Mouse (Mus musculus) embryonic facial prominence, embryonic 10.5 days (tissue): ENCODE results near the gene Dhdh. TPM values are rescaled to one million over a fixed set of nuclear protein-coding genes. Genes with fewer than 3 reads are reported as not detected.
A peak's percentile ranks its signal among the peaks of the same experiment; 100 is the strongest.
"Not testable (repeated sequence)": the region's sequence is repeated elsewhere in the genome, so short reads cannot be mapped to it uniquely, and the experiment has no call there.

Source experiments
- DNase-seq: peaks from one replicate; pipeline ENCODE4 v3.0.0-alpha.2; 2017; ENCODE audit warnings: low spot score
- H3K27ac ChIP-seq: fragments of 300-500 bp; sonication (generic); replicated peaks from 2 replicates; pipeline ENCODE4 v1.5.1; 2016; ENCODE audit warnings: mild to moderate bottlenecking
- H3K27me3 ChIP-seq: fragments of 300-500 bp; sonication (generic); replicated peaks from 2 replicates; pipeline ENCODE4 v1.6.1; 2016; ENCODE audit warnings: low read depth, mild to moderate bottlenecking; ENCODE audit not compliant: poor library complexity, severe bottlenecking
- H3K36me3 ChIP-seq: fragments of 300-500 bp; sonication (generic); replicated peaks from 2 replicates; pipeline ENCODE4 v1.6.1; 2016; ENCODE audit warnings: mild to moderate bottlenecking, moderate library complexity
- H3K4me1 ChIP-seq: fragments of 300-500 bp; sonication (generic); 2 replicates; pipeline ENCODE4 v1.6.1; 2016
- H3K4me3 ChIP-seq: fragments of 300-500 bp; sonication (generic); 2 replicates; pipeline ENCODE4 v1.5.1; 2016; ENCODE audit warnings: mild to moderate bottlenecking, moderate library complexity
- H3K9me3 ChIP-seq: fragments of 300-500 bp; sonication (generic); 2 replicates; pipeline ENCODE4 v1.6.1; 2016; ENCODE audit warnings: mild to moderate bottlenecking
- WGBS: fragments of 180-500 bp; shearing (Covaris S2); methylation state at CpG from one replicate; pipeline ENCODE4 v1.1.7; 2016; 5-methylcytosine and 5-hydroxymethylcytosine counted together
- polyA plus RNA-seq: library from polyadenylated mRNA; unstranded; fragments of >200 nt; fragmentation: Nextera tagmentation; extraction: Ambion mirVana; gene quantifications from 2 replicates; pipeline ENCODE4 v1.2.1, GENCODE M21; 2016

Gene Dhdh
- polyA plus RNA-seq, 1 experiment from 2014 or later, result 5.7 TPM

- H3K36me3 ChIP-seq, result peaks cover 22% of the 10 kb centered on the region
- WGBS, result 56% methylated on average over 16 of the region's 16 CpGs
- no peaks in the 10 kb centered on the region for H3K27me3 ChIP-seq
- peak overlapping the region; percentile 67 for H3K4me3 ChIP-seq
- no peak for DNase-seq
- peaks cover 33% of the 10 kb centered on the region for H3K4me1 ChIP-seq
- peak overlapping the region; percentile 92 for H3K27ac ChIP-seq
- H3K9me3 ChIP-seq, result no peaks in the 10 kb centered on the region
Measured at GRCm38 (mm10) chr7:45522194-45522752, 33.7 kb upstream of the Dhdh start.

DNA sequence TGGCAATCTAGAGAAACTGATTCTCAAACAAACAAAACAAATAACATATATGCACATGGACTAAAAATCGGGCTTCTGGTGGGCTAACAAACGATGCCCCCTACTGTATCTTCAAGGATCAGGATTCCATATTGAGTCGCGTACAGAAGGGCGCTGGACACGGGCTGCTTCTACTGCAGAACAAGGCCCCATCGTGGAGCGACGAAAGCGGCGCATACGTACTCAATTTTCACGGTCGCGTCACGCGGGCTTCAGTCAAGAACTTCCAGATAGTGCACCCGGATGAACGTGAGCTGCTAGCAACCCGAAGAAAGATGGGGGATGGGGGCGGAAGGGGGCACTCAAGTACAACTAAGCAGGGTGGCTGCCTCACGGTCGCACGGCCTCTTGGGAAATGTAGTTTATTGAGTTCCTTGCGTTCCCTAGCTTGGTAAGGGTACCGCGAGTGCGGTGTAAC is 33.2 kb upstream of the Dhdh start:
- H3K4me3 ChIP-seq, result peak overlapping the region; percentile 67
- no peaks in the 10 kb centered on the region for H3K27me3 ChIP-seq
- DNase-seq, result peak; percentile 90
- WGBS, result under 1% methylated on average over 28 of the region's 28 CpGs
- H3K36me3 ChIP-seq, result peaks cover 22% of the 10 kb centered on the region
- peaks cover 33% of the 10 kb centered on the region for H3K4me1 ChIP-seq
- peak overlapping the region; percentile 92 for H3K27ac ChIP-seq
- H3K9me3 ChIP-seq, result no peaks in the 10 kb centered on the region

DNA sequence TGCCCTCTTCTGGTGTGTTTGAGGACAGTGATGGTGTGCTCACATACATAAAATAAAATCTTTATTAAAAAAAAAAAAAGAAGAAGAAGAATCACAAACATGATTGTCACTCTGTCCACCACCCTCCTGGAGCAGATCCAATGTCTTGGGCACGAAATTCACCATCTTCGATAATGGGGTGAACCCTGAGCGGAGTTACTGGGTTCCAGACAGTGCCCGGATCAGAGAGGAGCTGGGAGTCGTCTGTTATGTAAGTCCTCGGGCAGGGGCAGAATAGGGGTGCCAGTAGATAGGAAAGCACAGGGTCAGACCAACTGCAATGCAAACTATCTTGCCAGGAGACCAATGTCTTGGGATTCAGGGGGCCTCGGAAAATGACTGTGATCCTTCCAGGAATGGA is 32.0 kb upstream of the Dhdh start:
- WGBS, result 93% methylated on average over 7 of the region's 7 CpGs
- H3K27me3 ChIP-seq, result no peaks in the 10 kb centered on the region
- peaks cover 40% of the 10 kb centered on the region for H3K4me1 ChIP-seq
- no peaks in the 10 kb centered on the region for H3K9me3 ChIP-seq
- peaks cover 22% of the 10 kb centered on the region for H3K36me3 ChIP-seq
- DNase-seq, result no peak
- H3K27ac ChIP-seq, result no peak overlapping the region
- H3K4me3 ChIP-seq, result no peak overlapping the region

DNA sequence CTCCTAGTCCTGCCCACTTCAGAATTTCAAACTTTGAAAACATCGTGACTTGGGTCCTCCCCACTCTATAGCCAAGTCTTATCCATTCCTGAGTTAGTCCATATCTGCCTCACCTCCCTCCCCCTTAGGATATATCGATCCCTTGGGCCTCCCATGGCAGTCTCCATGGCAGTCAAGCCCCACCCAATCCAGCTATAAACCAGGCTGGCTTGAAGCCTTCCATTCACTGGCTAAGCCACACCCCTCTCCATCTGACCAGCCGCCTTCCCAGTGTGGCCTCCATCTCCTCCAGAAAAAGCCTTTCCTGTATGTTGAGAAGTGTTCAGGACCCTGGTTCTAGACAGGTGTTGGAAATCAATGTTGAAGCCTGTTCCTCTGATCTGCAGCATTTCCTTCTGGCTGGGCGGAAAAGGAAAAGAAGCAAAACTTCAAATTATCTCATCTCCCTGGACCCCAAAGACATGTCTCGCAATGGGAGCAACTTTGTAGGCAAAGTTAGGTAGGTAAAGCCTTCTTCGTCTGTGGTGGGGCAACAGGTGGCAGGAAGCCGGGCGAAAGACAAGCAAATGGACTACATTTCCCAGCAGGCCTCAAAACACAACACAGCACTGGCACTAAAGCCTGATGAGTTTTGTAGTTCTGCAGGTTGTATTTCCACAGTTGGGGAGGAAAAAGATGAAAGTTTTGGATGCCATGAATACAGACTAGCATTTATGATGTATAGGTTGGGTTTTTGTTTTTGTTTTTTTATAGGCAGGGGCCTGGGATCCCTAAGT is 30.9 kb upstream of the Dhdh start:
- no peak overlapping the region for H3K4me3 ChIP-seq
- H3K36me3 ChIP-seq, result peaks cover 19% of the 10 kb centered on the region
- 80% methylated on average over 8 of the region's 8 CpGs for WGBS
- H3K27me3 ChIP-seq, result no peaks in the 10 kb centered on the region
- no peak overlapping the region for H3K27ac ChIP-seq
- H3K9me3 ChIP-seq, result no peaks in the 10 kb centered on the region
- DNase-seq, result no peak
- peaks cover 40% of the 10 kb centered on the region for H3K4me1 ChIP-seq

DNA sequence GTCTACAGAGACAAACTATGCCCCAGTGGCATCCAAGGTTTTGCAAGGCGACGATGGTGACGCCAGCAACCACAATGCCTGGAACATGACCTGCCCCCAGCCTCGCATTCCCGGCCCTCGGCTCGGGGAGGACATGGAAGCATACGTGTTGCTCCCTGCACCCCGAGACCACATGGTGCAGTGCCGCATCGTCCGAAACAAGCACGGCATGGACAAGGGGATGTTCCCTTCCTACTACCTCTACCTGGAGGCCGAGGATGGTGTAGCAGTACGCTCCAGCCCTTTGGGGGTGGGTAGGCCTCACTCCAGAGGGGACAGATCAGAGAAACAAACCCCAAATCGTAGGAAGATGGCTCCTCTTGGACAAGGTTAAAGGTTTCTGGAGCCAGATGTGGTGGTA is 30.0 kb upstream of the Dhdh start:
- 92% methylated on average over 16 of the region's 16 CpGs for WGBS

DNA sequence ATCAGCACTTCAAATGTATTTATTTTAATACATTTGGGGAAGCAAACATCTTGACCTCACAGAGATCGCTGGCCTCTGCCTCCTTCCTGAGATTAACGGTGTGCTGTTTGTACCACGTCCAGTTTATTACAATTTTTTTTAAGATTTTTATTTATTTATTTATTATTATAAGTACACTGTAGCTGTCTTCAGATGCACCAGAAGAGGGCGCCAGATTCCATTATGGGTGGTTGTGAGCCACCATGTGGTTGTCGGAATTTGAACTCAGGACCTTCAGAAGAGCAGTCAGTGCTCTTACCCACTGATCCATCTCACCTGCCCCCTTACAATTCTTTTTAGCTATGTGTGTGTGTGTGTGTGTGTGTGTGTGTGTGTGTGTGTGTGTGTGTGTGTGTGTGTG is 28.2 kb upstream of the Dhdh start:
- WGBS, result 70% methylated on average over 5 of the region's 5 CpGs
- not testable (repeated sequence) for H3K4me3 ChIP-seq, H3K27me3 ChIP-seq, DNase-seq, H3K27ac ChIP-seq, H3K36me3 ChIP-seq, H3K9me3 ChIP-seq
- peaks cover 24% of the 10 kb centered on the region for H3K4me1 ChIP-seq

More for the DNA sequence above, 30.0 kb upstream of the Dhdh start:
- H3K27ac ChIP-seq, result no peak overlapping the region
- H3K36me3 ChIP-seq, result peaks cover 11% of the 10 kb centered on the region
- DNase-seq, result no peak
- H3K4me3 ChIP-seq, result no peak overlapping the region
- H3K9me3 ChIP-seq, result no peaks in the 10 kb centered on the region
- H3K4me1 ChIP-seq, result peaks cover 38% of the 10 kb centered on the region
- H3K27me3 ChIP-seq, result no peaks in the 10 kb centered on the region

GRCm38 (mm10) chr7:45515436-45515835 is 26.8 kb upstream of the Dhdh start:
- peaks cover 23% of the 10 kb centered on the region for H3K4me1 ChIP-seq
- H3K4me3 ChIP-seq, result peak overlapping the region; percentile 31
- H3K36me3 ChIP-seq, result no peaks in the 10 kb centered on the region
- H3K27ac ChIP-seq, result peak overlapping the region; percentile 66
- DNase-seq, result peak; percentile 66
- no peaks in the 10 kb centered on the region for H3K27me3 ChIP-seq
- no peaks in the 10 kb centered on the region for H3K9me3 ChIP-seq
- WGBS, result 23% methylated on average over 16 of the region's 16 CpGs

GRCm38 (mm10) chr7:45514411-45514810 is 25.8 kb upstream of the Dhdh start:
- no peaks in the 10 kb centered on the region for H3K27me3 ChIP-seq
- peaks cover 29% of the 10 kb centered on the region for H3K4me1 ChIP-seq
- H3K36me3 ChIP-seq, result no peaks in the 10 kb centered on the region
- 81% methylated on average over 7 of the region's 7 CpGs for WGBS
- H3K9me3 ChIP-seq, result no peaks in the 10 kb centered on the region
- no peak for DNase-seq
- H3K27ac ChIP-seq, result no peak overlapping the region; the same call in 1 of the 2 replicates
- no peak overlapping the region for H3K4me3 ChIP-seq

DNA sequence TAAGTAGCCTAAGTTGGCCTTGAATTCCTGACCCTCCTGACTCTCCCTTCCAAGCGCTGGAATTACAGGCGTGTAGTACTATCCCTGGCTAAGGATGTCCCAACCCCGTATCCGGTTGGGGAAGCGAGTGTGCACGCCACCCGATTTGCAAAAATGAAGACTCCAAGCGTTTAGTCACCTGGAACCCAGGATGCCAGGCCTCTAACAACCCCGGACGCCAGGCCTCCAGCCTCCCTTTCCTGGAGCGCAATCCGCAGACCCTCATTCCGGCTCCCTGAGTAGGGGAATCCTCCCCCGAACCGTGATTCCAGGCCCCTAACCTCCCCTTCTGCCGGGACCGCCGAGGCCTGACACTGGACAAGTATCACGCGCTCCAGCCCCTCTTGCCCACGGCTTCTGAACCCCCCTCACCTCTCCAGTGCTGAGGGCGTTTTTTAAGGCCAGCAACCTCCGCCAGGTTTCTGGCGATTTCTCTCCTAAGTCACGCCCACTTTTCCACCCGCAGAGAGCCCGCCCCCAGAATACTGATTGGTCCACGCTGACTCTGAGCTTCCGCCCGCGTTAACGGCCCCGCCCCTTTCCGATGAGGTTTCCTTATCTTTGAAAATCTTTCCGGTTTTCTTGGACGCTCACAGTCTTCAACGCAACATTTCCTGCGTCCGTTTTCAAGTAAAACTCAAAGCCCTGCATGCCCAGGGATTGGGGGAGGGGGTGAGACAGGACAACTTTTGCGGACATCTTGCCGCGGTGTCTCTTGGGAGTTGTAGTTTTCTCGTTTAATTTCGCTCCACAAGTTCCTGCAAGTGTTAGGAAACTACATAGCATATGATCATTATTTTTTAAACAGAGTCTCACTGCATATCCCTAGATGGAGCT is 21.5 kb upstream of the Dhdh start, which contains the start of gene Nucb1:
TSS of gene Nucb1 (minus strand) at position 495 of the 876 bp plus-strand sequence.
- H3K27me3 ChIP-seq, result no peaks in the 10 kb centered on the region
- DNase-seq, result peak; percentile 92
- H3K36me3 ChIP-seq, result peaks cover 28% of the 10 kb centered on the region
- peaks cover 31% of the 10 kb centered on the region for H3K4me1 ChIP-seq
- under 1% methylated on average over 44 of the region's 44 CpGs for WGBS
- peak within 1 kb of the TSS; percentile 84 for H3K4me3 ChIP-seq
- no peaks in the 10 kb centered on the region for H3K9me3 ChIP-seq
- peak within 1 kb of the TSS; percentile 93 for H3K27ac ChIP-seq

DNA sequence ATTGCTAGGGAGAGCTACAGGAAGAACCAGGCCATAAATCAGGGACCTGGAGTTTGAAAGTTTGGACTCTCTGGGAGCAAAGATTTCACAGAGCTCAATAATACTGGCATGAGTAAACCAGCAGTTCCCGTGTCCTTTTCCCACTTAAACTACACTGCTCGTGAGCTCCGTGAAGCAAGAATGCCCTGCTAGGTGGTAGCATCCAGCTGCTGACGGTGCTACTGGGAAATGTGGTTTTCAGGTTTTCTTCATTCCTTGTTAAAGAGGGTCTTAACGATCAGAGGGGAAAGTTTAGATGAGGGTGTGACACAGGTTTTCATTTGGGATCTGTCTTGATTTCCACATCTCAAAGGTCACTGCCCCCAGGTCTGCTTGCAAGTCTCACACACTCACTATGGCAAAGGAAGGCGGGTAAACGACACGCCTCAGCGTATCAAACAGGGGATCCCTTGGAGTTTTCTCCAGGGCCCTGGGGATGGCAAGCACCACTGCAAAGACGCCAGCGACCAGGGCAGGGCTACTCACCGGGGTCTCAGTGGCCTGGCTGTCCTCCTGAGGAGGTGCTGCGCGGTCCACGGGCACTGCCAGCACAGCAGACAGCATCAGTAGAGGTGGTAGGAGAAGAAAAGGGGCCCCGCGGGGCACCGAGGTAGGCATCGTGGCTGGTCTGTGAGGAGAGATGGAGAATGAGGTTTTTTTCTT is 20.7 kb upstream of the Dhdh start:
- Histone ChIP-seq H3K4me1 (peaks cover 24% of the 10 kb centered on the region), H3K9me3 (no peaks in the 10 kb centered on the region), H3K36me3 (peaks cover 36% of the 10 kb centered on the region), H3K27ac (peak overlapping the region; percentile 93), H3K4me3 (peak overlapping the region; percentile 84), H3K27me3 (no peaks in the 10 kb centered on the region)
- WGBS, result 46% methylated on average over 19 of the region's 19 CpGs
- no peak for DNase-seq

DNA sequence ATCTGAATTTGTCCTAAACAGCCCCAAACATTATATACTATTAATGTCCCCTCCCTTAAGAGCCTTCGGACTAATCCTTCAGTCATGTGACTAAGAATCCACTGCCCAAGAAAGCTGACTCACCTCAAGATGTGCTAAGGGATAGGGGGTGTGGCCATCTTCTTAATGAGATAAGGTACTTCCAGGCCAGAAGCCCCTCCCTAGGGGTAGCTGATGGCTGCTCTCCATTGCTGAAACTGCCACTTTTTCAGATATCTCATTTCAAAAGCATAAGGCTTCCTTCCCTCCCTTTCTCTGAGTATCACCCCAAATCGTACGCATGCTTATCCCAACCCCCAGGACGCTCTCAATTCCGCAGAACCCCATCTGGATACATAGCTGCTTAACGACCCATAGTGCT is 20.0 kb upstream of the Dhdh start:
- peak overlapping the region; percentile 84; the same call in 1 of the 2 replicates for H3K4me3 ChIP-seq
- H3K4me1 ChIP-seq, result peaks cover 21% of the 10 kb centered on the region
- no peaks in the 10 kb centered on the region for H3K9me3 ChIP-seq
- H3K27ac ChIP-seq, result no peak overlapping the region
- 94% methylated on average over 6 of the region's 6 CpGs for WGBS
- no peaks in the 10 kb centered on the region for H3K27me3 ChIP-seq
- peaks cover 42% of the 10 kb centered on the region for H3K36me3 ChIP-seq
- no peak for DNase-seq

DNA sequence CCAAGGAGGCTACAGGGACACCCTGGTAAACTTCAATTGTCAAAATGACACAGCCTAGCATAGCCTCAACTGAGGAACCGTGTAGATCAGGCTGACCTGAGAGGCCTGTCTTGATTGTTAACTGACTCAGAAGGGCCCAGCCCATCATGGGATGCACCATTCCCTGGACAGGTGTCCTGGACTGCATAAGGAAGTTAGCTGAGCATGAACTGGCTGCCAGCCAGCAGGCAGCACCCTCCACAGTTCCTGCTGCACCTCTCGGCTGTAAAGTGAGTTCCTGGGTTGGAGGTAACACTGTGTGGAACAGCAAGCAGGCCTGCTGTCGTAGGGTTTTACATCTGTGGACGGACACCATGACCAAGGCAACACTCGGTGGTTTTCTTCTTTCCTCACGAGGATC is 19.0 kb upstream of the Dhdh start:
- no peak for DNase-seq
- WGBS, result 92% methylated on average over 6 of the region's 6 CpGs
- Histone ChIP-seq H3K9me3 (no peaks in the 10 kb centered on the region), H3K27me3 (no peaks in the 10 kb centered on the region), H3K27ac (no peak overlapping the region), H3K36me3 (peaks cover 51% of the 10 kb centered on the region), H3K4me1 (peaks cover 25% of the 10 kb centered on the region), H3K4me3 (no peak overlapping the region)
